Mouse (Mus musculus): ENCODE results near the gene Ppcdc. TPM values are rescaled to one million over a fixed set of nuclear protein-coding genes. Genes with fewer than 3 reads are reported as not detected.

Ppcdc gene
- total and polyA plus RNA-seq, 3 experiments: 8.5 to 58.6 (median 26.0) TPM

- Histone ChIP-seq H3K4me1 (ENCODE audit: insufficient read depth, low read depth, low read length) (peaks cover 40% of the 10 kb centered on the region), H3K36me3 (replicated peaks) (peaks cover 24% of the 10 kb centered on the region), H3K4me3 (ENCODE audit: low read depth, low read length) (peak overlapping the region; percentile 61; the same call in 1 of the 2 replicates), H3K27me3 (ENCODE audit: insufficient read depth, low read length) (peaks cover 14% of the 10 kb centered on the region), H3K9me3 (replicated peaks) (no peaks in the 10 kb centered on the region)
- DNase-seq (ENCODE audit: low spot score) (no peak), ATAC-seq (ENCODE audit: extremely low read depth, insufficient number of reproducible peaks, low FRiP score, poor library complexity, severe bottlenecking) (no peak)
- TF ChIP-seq TAL1 (conservative IDR thresholded peaks at IDR 0.05; ENCODE audit: low read depth, low read length): no peak
- no peak for TF ChIP-seq GATA1 (IDR thresholded peaks at IDR 0.05; ENCODE audit: borderline replicate concordance, low read length)
- no peak for TF ChIP-seq POLR2AphosphoS5 (IDR thresholded peaks at IDR 0.05; ENCODE audit: insufficient replicate concordance, low read depth, low read length)
- TF ChIP-seq CTCF (IDR thresholded peaks at IDR 0.05; ENCODE audit: low read depth, low read length): no peak
- TF ChIP-seq GATA2 (IDR thresholded peaks at IDR 0.05; ENCODE audit: borderline replicate concordance, low read depth, low read length): no peak
Observed at GRCm38 (mm10) chr9:57440620-57441019, 696 bp upstream of the Ppcdc start.

- Histone ChIP-seq H3K36me3 (replicated peaks) (peaks cover 40% of the 10 kb centered on the region), H3K4me1 (ENCODE audit: insufficient read depth, low read depth, low read length) (peaks cover 48% of the 10 kb centered on the region), H3K4me3 (ENCODE audit: low read depth, low read length) (peak overlapping the region; percentile 72), H3K27me3 (ENCODE audit: insufficient read depth, low read length) (peaks cover 3% of the 10 kb centered on the region; the same call in 1 of the 2 replicates), H3K9me3 (replicated peaks) (no peaks in the 10 kb centered on the region)
- TF ChIP-seq GATA2 (IDR thresholded peaks at IDR 0.05; ENCODE audit: borderline replicate concordance, low read depth, low read length) (no peak), GATA1 (IDR thresholded peaks at IDR 0.05; ENCODE audit: borderline replicate concordance, low read length) (no peak), POLR2AphosphoS5 (IDR thresholded peaks at IDR 0.05; ENCODE audit: insufficient replicate concordance, low read depth, low read length) (no peak), TAL1 (conservative IDR thresholded peaks at IDR 0.05; ENCODE audit: low read depth, low read length) (no peak), CTCF (IDR thresholded peaks at IDR 0.05; ENCODE audit: low read depth, low read length) (no peak)
- DNase-seq (ENCODE audit: low spot score): peak; percentile 21
- no peak for ATAC-seq (ENCODE audit: extremely low read depth, insufficient number of reproducible peaks, low FRiP score, poor library complexity, severe bottlenecking)
Observed at GRCm38 (mm10) chr9:57439083-57439482, 841 bp downstream of the Ppcdc start.

GRCm38 (mm10) chr9:57437896-57438614 lies 1.9 kb downstream of the Ppcdc start:
- TF ChIP-seq GATA2 (IDR thresholded peaks at IDR 0.05; ENCODE audit: borderline replicate concordance, low read depth, low read length): no peak
- 0 out of 2 replicates have a peak, but pooled peaks have one; percentile 13 for TF ChIP-seq TAL1 (conservative IDR thresholded peaks at IDR 0.05; ENCODE audit: low read depth, low read length)
- Histone ChIP-seq H3K9me3 (replicated peaks) (no peaks in the 10 kb centered on the region), H3K4me1 (ENCODE audit: insufficient read depth, low read depth, low read length) (peaks cover 57% of the 10 kb centered on the region), H3K27me3 (ENCODE audit: insufficient read depth, low read length) (no peaks in the 10 kb centered on the region; the same call in 1 of the 2 replicates), H3K4me3 (ENCODE audit: low read depth, low read length) (no peak overlapping the region), H3K36me3 (replicated peaks) (peaks cover 47% of the 10 kb centered on the region)
- ATAC-seq (ENCODE audit: extremely low read depth, insufficient number of reproducible peaks, low FRiP score, poor library complexity, severe bottlenecking) (no peak), DNase-seq (ENCODE audit: low spot score) (no peak)

DNA sequence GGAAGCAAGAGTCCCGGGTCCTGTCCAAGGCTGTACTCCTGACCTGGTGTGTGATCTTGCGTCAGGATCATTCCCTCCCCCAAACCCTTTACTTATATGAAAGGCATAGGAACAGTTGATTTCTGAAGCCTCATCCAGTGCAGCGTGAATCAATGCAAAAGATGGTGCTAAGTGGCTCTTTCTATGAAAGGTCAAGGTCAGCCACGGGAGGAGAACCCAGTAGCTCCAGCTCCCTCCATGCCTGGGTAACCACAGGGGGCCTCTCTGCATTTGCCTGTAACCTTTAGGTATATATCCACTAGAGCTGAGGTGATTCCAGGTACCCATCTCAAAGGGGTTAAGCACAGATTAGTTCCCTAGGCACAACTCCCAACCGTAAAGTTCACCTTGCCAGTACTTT lies 3.8 kb downstream of the Ppcdc start:
- Histone ChIP-seq H3K4me1 (ENCODE audit: insufficient read depth, low read depth, low read length) (peaks cover 53% of the 10 kb centered on the region), H3K4me3 (ENCODE audit: low read depth, low read length) (no peak overlapping the region), H3K27me3 (ENCODE audit: insufficient read depth, low read length) (no peaks in the 10 kb centered on the region), H3K9me3 (replicated peaks) (no peaks in the 10 kb centered on the region), H3K36me3 (replicated peaks) (peaks cover 66% of the 10 kb centered on the region)
- no peak for ATAC-seq (ENCODE audit: extremely low read depth, insufficient number of reproducible peaks, low FRiP score, poor library complexity, severe bottlenecking)
- no peak for TF ChIP-seq GATA2 (IDR thresholded peaks at IDR 0.05; ENCODE audit: borderline replicate concordance, low read depth, low read length)
- no peak for TF ChIP-seq CTCF (IDR thresholded peaks at IDR 0.05; ENCODE audit: low read depth, low read length)
- no peak for TF ChIP-seq POLR2AphosphoS5 (IDR thresholded peaks at IDR 0.05; ENCODE audit: insufficient replicate concordance, low read depth, low read length)
- TF ChIP-seq GATA1 (IDR thresholded peaks at IDR 0.05; ENCODE audit: borderline replicate concordance, low read length): no peak
- TF ChIP-seq TAL1 (conservative IDR thresholded peaks at IDR 0.05; ENCODE audit: low read depth, low read length): no peak
- no peak for DNase-seq (ENCODE audit: low spot score)

DNA sequence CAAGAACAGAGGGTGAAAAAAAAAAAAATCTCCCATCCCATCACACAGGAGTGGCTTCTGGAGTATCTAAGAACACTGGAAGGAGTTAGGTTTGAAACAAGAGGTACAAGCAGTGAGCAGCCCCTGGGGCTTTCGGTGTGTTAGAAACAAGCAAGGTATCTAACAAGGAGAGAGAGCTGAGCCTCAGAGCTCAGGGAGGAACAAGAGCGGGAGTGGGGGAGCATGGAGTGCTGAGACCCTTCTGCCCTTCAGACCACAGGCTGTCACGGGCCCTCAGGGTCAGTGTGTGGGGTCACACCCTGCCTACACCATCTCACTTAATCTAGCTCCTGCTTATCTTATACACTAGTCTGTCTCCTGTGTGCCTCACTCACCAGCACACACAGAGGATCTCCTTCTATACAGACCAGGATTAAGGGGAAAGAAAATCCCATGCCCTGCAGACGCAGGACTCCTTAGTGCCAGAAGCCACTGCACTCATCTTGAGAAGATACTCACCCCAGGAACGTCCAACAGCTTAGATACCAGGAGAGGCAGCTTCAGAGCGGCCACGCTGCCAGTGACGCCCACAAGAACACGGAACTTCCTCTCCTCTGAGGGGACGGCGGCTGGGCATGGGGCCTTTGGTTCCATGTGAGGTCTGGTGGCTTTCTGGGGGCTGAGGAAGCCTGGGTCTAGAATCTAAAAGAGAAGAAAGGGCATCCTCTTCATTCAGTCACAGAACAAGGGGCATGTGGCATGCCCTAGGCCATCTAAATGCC lies 5.3 kb downstream of the Ppcdc start:
- Histone ChIP-seq H3K36me3 (replicated peaks) (peaks cover 78% of the 10 kb centered on the region), H3K4me1 (ENCODE audit: insufficient read depth, low read depth, low read length) (peaks cover 44% of the 10 kb centered on the region), H3K4me3 (ENCODE audit: low read depth, low read length) (no peak overlapping the region), H3K27me3 (ENCODE audit: insufficient read depth, low read length) (no peaks in the 10 kb centered on the region), H3K9me3 (replicated peaks) (no peaks in the 10 kb centered on the region)
- ATAC-seq (ENCODE audit: extremely low read depth, insufficient number of reproducible peaks, low FRiP score, poor library complexity, severe bottlenecking): no peak
- DNase-seq (ENCODE audit: low spot score): no peak
- TF ChIP-seq GATA1 (IDR thresholded peaks at IDR 0.05; ENCODE audit: borderline replicate concordance, low read length): no peak
- no peak for TF ChIP-seq POLR2AphosphoS5 (IDR thresholded peaks at IDR 0.05; ENCODE audit: insufficient replicate concordance, low read depth, low read length)
- no peak for TF ChIP-seq TAL1 (conservative IDR thresholded peaks at IDR 0.05; ENCODE audit: low read depth, low read length)
- TF ChIP-seq GATA2 (IDR thresholded peaks at IDR 0.05; ENCODE audit: borderline replicate concordance, low read depth, low read length): no peak
- no peak for TF ChIP-seq CTCF (IDR thresholded peaks at IDR 0.05; ENCODE audit: low read depth, low read length)

Data from G1E (cell line).